Mouse (Mus musculus): Measurements from ENCODE around the gene Canx. TPM values are rescaled to one million over a fixed set of nuclear protein-coding genes. Genes with fewer than 3 reads are reported as not detected.
A peak's percentile ranks its signal among the peaks of the same experiment; 100 is the strongest.
"Not testable (repeated sequence)": the region's sequence is repeated elsewhere in the genome, so short reads cannot be mapped to it uniquely, and the experiment has no call there.

Gene Canx
- total RNA-seq, 2 experiments from 2014 or later = 375 to 412 TPM

GRCm38 (mm10) chr11:50345486-50345885, 20.0 kb upstream of the Canx start:
- intact Hi-C loops (cut with DNase I) = no loop called here
- DNase-seq (ENCODE audit: extremely low spot score in 1 of 2, low spot score in 2 of 2) = no peak

GRCm38 (mm10) chr11:50336891-50337290, 11.4 kb upstream of the Canx start:
- no peak for DNase-seq (ENCODE audit: extremely low spot score in 1 of 2, low spot score in 2 of 2)
- intact Hi-C loops (cut with DNase I) = no loop called here

GRCm38 (mm10) chr11:50336126-50336525, 10.7 kb upstream of the Canx start:
- DNase-seq (ENCODE audit: extremely low spot score in 1 of 2, low spot score in 2 of 2) = no peak
- intact Hi-C loops (cut with DNase I) = no loop called here

GRCm38 (mm10) chr11:50333181-50333580, 7.7 kb upstream of the Canx start:
- no peak for DNase-seq (ENCODE audit: extremely low spot score in 1 of 2, low spot score in 2 of 2)

GRCm38 (mm10) chr11:50329378-50329777, 3.9 kb upstream of the Canx start:
- DNase-seq (ENCODE audit: extremely low spot score in 1 of 2, low spot score in 2 of 2) = no peak
- intact Hi-C loops (cut with DNase I) = loop anchor here (5.0 kb wide), 1 partner anchor 33 kb away; no protein-coding TSS in a partner anchor

More at GRCm38 (mm10) chr11:50333181-50333580, 7.7 kb upstream of the Canx start:
- intact Hi-C loops (cut with DNase I) = no loop called here

GRCm38 (mm10) chr11:50328075-50328625, 2.7 kb upstream of the Canx start:
- DNase-seq (ENCODE audit: extremely low spot score in 1 of 2, low spot score in 2 of 2) = no peak
- intact Hi-C loops (cut with DNase I) = loop anchor here (5.0 kb wide), 1 partner anchor 34 kb away; no protein-coding TSS in a partner anchor

- intact Hi-C loops (cut with DNase I) = loop anchor here (5.0 kb wide), 1 partner anchor 36 kb away; no protein-coding TSS in a partner anchor
- no peak for DNase-seq (ENCODE audit: extremely low spot score in 1 of 2, low spot score in 2 of 2)
These were observed 961 bp upstream of the Canx start for GRCm38 (mm10) chr11:50326302-50326966.

- intact Hi-C loops (cut with DNase I) = loop anchor here (5.0 kb wide), 1 partner anchor 37 kb away; no protein-coding TSS in a partner anchor
These were observed 562 bp downstream of the Canx start for GRCm38 (mm10) chr11:50324751-50325471.

GRCm38 (mm10) chr11:50323843-50324242, 1.6 kb downstream of the Canx start:
- intact Hi-C loops (cut with DNase I) = no loop called here

More at GRCm38 (mm10) chr11:50324751-50325471, 562 bp downstream of the Canx start:
- DNase-seq (ENCODE audit: extremely low spot score in 1 of 2, low spot score in 2 of 2) = peak in 1 of 2 experiments; percentile 20

GRCm38 (mm10) chr11:50322345-50322744, 3.1 kb downstream of the Canx start:
- intact Hi-C loops (cut with DNase I) = no loop called here
- DNase-seq (ENCODE audit: extremely low spot score in 1 of 2, low spot score in 2 of 2) = no peak

More at GRCm38 (mm10) chr11:50323843-50324242, 1.6 kb downstream of the Canx start:
- no peak for DNase-seq (ENCODE audit: extremely low spot score in 1 of 2, low spot score in 2 of 2)

GRCm38 (mm10) chr11:50321239-50321638, 4.2 kb downstream of the Canx start:
- no peak for DNase-seq (ENCODE audit: extremely low spot score in 1 of 2, low spot score in 2 of 2)
- intact Hi-C loops (cut with DNase I) = no loop called here

GRCm38 (mm10) chr11:50319343-50319742, 6.1 kb downstream of the Canx start:
- intact Hi-C loops (cut with DNase I); DNase-seq (ENCODE audit: extremely low spot score in 1 of 2, low spot score in 2 of 2): not testable (repeated sequence)

- intact Hi-C loops (cut with DNase I) = no loop called here
These were observed 12.7 kb downstream of the Canx start for GRCm38 (mm10) chr11:50312803-50313202.

GRCm38 (mm10) chr11:50303406-50303805, 22.1 kb downstream of the Canx start:
- intact Hi-C loops (cut with DNase I) = no loop called here
- DNase-seq (ENCODE audit: extremely low spot score in 1 of 2, low spot score in 2 of 2) = no peak

More at GRCm38 (mm10) chr11:50312803-50313202, 12.7 kb downstream of the Canx start:
- no peak for DNase-seq (ENCODE audit: extremely low spot score in 1 of 2, low spot score in 2 of 2)

GRCm38 (mm10) chr11:50292190-50292855, 33.1 kb downstream of the Canx start, which contains the start of gene Maml1:
Gene Maml1 (minus strand): TSS chr11:50292311.
- intact Hi-C loops (cut with DNase I) = loop anchor here (5.0 kb wide), 2 partner anchors 60 to 70 kb away; no protein-coding TSS in a partner anchor
- DNase-seq (ENCODE audit: extremely low spot score in 1 of 2, low spot score in 2 of 2) = peak; percentile 98

GRCm38 (mm10) chr11:50291321-50292165, 33.9 kb downstream of the Canx start:
- intact Hi-C loops (cut with DNase I) = loop anchor here (5.0 kb wide), 2 partner anchors 59 to 71 kb away; no protein-coding TSS in a partner anchor
- peak; percentile 31 to 63 for DNase-seq (ENCODE audit: extremely low spot score in 1 of 2, low spot score in 2 of 2)

- DNase-seq (ENCODE audit: extremely low spot score in 1 of 2, low spot score in 2 of 2) = no peak
- intact Hi-C loops (cut with DNase I) = loop anchor here (5.0 kb wide), 2 partner anchors 58 to 72 kb away; no protein-coding TSS in a partner anchor
These were observed 34.8 kb downstream of the Canx start for GRCm38 (mm10) chr11:50290486-50291225.

All from left cerebral cortex, postnatal 10 days (tissue).